Mouse (Mus musculus): ENCODE measurements around the gene Aplp2.

The Aplp2 gene

DNA sequence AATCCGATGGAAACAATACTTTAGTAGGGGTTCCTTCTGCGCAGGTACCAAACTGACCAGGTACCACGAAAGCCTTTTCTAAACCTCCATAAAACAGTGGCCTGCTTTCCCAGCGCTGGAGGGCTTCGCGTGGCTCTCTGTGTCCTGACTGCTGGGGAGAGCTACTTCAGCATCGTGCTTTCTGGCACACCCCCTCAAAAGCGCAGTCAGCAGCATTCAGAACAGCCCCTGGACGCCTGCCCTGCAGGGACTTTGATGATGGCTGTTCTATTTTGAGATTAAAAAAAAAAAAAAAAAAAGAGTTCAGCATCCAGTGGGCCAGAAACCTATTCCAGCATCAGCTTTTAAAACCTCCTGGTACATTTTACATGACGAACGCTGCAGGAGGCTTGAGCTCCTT lies 14.2 kb upstream of the Aplp2 start:
- no peak for DNase-seq (ENCODE audit: low spot score)

DNA sequence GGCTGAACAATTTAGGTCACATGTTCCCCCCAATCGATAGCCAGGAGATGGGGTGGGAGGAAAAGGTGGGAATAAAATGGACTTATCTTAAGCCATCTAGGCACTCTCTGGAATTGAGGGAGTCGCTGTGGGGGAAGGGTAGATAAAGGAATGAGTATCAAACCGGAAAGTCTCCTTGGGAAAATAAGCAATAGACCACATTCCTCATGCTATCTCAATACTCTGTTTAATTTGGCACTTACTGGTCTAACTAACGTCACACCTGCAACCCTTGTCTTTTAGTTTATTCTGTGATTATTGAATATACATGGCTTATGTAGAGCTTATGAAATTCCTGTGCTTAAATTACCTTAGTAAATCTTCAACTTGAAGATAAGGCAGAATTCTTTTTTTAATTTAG lies 11.9 kb upstream of the Aplp2 start:
- DNase-seq (ENCODE audit: low spot score), result no peak

GRCm38 (mm10) chr9:31221170-31221569 lies 9.6 kb upstream of the Aplp2 start:
- DNase-seq (ENCODE audit: low spot score), result no peak

DNA sequence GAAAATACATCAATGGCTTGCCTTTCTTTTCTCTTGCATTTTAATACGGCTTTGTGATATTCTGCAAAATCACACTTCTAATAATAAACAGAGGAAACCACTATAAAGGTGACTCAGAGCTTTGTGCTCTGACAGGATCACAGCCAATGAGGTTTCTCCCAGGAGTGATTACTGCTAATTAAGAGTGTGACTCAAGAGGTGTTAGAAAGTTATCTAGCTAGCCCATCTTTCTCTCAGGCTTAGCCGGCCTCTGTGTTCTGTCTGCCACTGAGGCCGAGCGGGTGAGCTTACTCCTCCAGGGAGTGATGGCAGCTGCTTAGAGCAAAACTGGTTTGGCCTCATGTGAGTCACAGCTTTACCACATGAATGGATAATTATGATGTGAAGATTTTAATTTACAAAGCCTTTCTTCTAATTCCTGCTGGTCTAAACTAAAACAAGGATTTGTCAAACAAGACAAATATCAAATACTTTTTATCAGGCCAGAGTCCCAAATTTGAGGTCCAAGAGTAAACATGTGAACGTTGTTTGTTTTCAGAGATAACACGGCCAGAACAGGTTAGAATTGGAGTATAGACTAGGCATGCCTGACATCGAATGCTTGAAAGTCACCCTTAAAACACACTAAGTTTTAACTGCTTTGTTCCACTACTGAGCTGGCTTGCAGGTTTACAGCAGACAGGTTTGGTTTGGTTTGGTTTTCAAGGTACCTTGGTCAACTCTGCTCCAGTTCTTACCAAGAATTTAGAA lies 6.2 kb upstream of the Aplp2 start:
- DNase-seq (ENCODE audit: low spot score), result no peak

DNA sequence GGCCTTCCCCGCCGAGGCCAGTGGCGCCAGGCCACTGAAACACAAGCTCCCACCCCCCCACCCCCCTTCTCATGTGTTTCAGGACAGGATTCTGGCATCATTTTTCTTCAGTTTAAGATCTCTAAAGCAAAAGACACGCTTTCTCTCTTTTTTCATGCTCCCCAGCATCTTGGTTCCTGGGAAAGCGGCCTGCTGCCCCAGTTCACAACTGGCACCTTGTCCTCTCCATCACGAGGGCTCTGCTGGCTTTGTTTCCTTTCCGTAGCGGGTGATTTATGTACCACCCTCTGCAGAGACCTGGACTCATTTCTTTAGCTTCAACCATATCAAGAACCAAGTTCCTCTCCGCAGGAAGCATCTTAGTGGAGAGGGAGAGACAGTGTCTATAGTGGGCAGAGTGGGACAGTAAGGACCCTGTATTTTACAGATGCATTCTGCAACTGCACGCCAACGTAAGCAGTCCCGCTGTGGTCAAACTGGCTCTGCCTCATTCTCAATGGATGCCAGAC lies 939 bp upstream of the Aplp2 start:
- no peak for DNase-seq (ENCODE audit: low spot score)

- DNase-seq (ENCODE audit: low spot score), result peak; percentile 35
These were observed 596 bp downstream of the Aplp2 start for GRCm38 (mm10) chr9:31210749-31211689.

- no peak for DNase-seq (ENCODE audit: low spot score)
These were observed 1.5 kb downstream of the Aplp2 start for GRCm38 (mm10) chr9:31210163-31210562.

DNA sequence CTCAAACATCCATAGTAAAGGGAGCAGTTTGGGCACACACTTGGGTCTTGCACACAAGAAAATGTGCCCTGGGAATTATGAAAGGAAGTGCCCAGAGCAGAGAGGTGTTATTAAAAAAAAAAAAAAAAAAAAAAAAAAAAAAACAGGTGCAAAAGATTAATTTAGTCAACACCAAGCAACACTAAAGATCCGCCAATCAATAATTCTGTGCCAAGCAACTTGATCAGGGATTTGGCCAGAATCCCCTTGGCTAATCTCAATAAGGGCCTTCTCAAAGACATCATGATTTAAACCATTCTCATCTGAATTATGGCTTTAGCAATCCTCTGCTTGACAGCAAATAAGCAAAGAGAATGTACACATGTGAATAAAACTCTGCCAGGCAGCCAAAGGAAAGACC lies 2.1 kb downstream of the Aplp2 start:
- DNase-seq (ENCODE audit: low spot score), result no peak

DNA sequence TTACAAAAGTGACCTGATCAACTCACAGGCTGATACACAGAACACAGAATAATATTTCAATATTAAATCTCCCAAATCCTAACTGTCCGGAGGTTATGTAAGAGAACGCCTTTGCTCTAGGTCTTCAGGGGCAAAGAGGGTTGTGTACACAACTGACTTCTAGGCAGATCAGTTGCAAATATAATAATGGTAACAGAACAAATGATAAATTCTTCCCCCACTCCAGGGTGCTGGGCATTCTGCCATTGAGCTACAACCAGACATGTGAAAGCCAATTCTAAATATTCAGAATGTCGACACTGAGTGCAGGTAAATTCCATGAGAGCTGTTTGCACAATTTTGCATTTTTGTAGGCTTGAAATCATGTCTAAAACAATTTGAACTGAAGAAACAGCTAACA lies 3.9 kb downstream of the Aplp2 start:
- no peak for DNase-seq (ENCODE audit: low spot score)

- no peak for DNase-seq (ENCODE audit: low spot score)
These were observed 6.9 kb downstream of the Aplp2 start for GRCm38 (mm10) chr9:31204722-31205121.

- DNase-seq (ENCODE audit: low spot score), result no peak
These were observed 7.9 kb downstream of the Aplp2 start for GRCm38 (mm10) chr9:31203571-31204210.

DNA sequence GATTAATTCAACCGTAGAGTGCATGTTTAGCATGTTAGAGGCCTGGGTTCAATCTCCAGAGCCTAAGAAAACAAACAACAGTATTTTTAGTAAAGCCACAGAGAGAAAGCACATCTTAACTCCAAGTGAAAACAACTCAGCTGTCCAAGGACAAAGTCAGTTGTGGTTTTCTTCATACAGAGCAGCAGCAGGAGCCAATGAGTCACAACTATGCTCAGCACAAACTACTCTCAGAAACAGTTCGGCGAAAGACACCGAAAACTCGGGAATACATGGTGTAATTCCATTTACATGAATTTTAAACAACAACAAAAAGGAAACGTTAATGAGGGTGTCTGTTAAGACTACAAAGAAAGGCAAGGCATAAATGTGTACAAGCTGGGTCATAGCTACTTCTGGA lies 8.5 kb downstream of the Aplp2 start:
- DNase-seq (ENCODE audit: low spot score), result no peak

DNA sequence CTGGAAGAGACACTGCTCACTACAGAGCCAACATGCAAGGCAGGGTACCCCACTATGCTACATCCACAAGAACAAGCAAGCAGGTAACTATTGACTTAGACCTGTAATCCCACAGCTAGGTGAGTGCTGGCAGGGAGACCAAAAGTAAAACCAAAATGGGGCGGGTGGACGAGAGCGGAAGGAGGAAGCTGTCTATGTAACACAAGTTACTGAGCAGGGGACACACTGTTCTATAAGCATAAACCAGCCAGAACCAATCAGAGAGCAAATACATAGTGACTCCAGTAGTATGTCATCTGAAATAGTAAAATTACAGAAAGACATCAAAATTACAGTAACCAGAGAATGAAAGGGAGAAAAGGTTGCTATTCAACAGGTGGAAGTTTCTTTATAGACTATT lies 13.0 kb downstream of the Aplp2 start:
- DNase-seq (ENCODE audit: low spot score), result no peak

- DNase-seq (ENCODE audit: low spot score), result no peak
These were observed 13.8 kb downstream of the Aplp2 start for GRCm38 (mm10) chr9:31197782-31198181.

- DNase-seq (ENCODE audit: low spot score), result no peak
These were observed 14.9 kb downstream of the Aplp2 start for GRCm38 (mm10) chr9:31196742-31197141.

DNA sequence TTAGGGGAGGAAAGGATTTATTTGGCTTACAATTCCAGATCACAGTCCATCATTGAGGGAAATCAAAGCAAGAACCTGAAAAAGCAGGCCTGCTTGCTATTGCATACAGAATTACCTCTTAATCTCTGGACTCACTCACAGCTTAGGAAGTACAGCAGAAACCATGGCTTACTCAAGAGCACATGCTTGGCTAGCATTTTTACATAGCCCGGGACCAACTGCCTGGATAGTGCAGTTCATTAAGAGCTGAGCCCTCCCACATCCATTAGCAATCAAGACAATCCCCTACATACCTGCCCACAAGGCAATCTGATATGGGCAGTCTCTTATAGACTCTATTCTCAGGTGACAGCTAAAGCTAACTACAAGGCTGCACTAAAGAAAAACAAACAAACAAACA lies 16.0 kb downstream of the Aplp2 start:
- no peak for DNase-seq (ENCODE audit: low spot score)

GRCm38 (mm10) chr9:31192378-31192777 lies 19.2 kb downstream of the Aplp2 start:
- no peak for DNase-seq (ENCODE audit: low spot score)

DNA sequence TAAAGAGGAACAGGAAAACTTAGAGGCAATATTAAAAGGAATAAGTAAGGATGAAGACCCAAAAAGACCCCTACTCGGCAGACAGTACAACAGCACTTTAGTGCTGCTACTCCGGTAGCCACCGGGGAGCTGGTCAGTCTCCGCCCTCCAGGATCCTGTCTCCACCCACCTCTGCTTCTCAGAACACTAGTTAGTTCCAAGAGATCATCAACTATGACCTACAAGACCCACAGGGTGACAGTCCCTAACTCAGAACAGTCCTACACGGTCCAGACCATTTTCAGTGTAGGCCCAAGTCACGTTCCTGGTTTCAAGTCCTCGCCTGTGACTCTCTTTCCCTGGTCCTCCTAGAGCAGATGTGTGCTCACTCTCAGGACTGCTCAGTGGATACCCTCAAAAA lies 20.1 kb downstream of the Aplp2 start:
- no peak for DNase-seq (ENCODE audit: low spot score)

DNA sequence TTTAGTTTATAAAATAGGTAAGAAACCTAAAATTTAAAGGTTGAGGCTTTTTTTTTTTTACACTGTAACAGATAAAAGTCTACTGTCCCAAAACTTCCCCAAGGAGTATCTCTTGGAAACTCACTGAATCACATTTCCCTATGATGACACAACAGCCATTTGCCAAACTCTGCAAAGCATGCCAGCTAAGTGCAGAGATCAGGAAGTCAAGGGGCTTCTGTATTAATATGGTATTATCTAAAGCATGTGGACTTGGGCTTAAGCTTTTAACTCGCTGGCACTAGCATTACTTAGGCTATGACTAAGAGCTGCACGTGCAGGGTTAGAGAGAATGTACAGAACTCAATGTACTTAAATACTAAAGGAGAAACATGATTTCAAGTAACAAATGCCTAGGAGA lies 22.4 kb downstream of the Aplp2 start:
- DNase-seq (ENCODE audit: low spot score), result no peak

DNA sequence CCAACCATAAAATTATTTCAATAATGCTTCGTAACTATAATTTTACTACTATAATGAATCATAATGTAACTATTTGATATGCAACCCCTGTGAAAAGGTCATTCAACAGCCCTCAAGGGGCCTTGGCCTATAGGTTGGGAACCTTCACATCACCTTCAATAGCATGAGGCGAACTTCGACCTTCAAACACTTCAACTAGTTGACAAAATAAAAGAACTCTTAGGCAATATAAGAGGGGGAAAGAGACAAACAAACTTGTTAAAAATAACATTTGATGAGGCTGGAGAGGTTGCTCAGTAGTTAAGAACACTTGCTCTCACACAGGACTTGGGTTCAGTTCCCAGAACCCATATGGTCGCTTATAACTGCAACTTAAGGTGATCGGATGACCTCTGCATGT lies 27.2 kb downstream of the Aplp2 start:
- DNase-seq (ENCODE audit: low spot score), result no peak

DNA sequence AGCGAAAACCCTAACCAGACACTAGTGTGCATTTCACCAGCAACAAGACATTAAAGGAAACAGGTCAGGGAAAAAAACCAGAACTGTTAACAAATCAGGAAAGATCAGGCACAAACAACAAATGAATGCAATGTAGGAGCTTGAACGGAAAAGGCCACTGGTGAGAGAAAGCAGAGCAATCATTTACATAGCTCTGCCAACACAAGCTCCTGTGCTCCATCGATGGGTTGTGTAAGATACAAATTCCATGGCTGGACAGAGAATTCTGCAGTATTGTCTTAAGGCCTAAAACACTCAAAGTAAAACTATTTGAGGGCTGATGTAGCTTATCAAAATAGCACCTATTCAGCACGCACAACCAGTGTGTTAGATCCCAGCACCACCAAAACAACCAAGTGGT lies 28.6 kb downstream of the Aplp2 start:
- DNase-seq (ENCODE audit: low spot score), result no peak

DNA sequence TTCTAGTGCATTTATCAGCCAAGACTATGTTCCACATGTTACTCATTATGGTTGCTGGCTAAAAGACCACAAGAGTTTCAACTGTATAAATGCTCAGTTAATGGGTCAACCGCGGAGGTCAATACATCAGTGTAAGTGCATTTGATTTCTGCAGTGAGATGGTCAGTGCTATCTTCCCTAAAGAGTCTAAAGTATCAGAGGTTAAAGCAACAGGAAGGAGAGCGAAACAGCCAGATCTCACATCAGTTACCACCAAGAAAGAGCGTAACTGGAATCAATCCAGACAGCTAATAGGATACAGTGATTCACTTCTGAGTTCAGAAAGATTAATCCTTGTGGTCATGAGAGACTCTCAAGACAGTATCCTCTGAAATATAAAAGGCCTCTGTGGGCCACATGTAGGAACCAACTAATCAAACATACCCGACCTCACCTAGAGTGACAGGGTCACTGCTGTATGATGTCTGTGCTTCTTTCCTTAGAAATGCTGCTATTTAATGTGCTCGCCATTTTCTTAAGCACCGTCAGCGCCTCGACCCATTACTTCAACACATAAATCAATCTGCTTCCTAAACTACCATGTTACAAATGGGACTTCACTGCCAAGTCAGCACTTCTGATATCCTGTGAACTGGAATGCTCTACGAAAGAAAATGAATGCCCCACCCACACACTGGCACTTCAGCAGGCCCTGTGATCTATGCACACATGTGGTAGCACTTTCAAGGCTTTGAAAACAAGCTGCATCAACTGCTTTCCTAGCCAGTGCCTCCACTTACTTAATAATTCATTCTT lies 30.1 kb downstream of the Aplp2 start:
- no peak for DNase-seq (ENCODE audit: low spot score)
